Mouse (Mus musculus) testis, adult 10 weeks (tissue): ENCODE results near the gene Mrpl46. TPM values are rescaled to one million over a fixed set of nuclear protein-coding genes. Genes with fewer than 3 reads are reported as not detected.

ENCODE experiments used
- polyA plus RNA-seq: library from polyadenylated mRNA; stranded (reverse); fragments of 350-450 nt; fragmentation: Illumina TruSeq; extraction: RNeasy Lipid Tissue Mini Kit (QIAGEN cat#74804); gene quantifications from one replicate; pipeline ENCODE4 v1.2.3, GENCODE M21; 2014; ENCODE audit warnings: low read depth, low replicate concordance

Gene Mrpl46
- polyA plus RNA-seq = 4.5 TPM

DNA sequence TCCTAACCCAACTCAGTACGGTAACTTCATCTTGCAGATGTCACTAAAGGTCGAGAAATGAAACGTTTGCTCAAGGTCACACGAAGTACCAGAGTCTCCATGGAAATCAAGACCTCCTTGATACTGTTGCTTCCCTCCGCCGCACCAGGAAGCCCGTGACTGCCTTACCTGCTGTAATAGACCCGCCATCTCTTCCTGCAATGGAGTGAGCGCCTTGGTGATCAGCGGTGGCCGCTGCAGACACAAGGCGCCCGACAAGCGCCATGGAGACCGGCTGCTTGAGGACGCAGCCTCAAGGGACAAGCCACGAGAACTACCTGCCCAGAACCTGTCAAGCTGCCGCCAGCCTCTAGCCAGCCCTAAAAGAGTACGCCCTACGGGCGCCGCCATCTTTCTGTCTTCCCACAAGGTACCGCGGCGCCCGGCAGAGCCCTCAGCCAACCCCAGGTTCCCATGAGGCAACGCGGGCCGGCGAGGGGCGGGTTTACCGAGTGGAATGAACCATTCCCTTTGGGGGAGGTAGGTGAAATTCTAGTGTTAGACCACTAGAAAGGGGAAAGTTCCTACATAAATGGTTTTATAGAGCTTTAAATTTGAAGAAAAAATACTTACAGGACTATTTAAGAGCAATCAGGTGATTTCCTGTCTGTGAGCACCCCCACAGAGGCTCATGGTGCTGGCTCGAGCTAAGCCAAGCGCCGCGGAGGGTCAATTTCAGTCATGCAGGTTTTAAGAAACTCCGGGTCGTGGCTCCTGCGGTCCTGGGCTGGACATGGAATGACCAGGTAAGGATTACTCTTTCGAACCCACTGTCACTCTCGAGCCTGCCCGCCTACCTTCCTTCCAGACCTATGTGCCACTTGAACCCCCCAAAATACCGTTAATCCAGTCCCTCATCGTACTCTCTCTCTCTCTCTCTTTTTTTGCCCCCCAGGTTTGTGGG, at the start of gene Mrpl46, which contains the start of gene Mrps11:
Mrpl46 (minus strand) TSS at position 893 of the 943 bp plus-strand sequence.
Mrps11 (plus strand) TSS at position 481 of the 943 bp plus-strand sequence.

GRCm38 (mm10) chr7:78737614-78738210, 45.6 kb downstream of the Mrpl46 start, which contains the start of gene Ntrk3:
Ntrk3 (minus strand) TSS chr7:78738012.

Other genes with a start within 250 kb of the Mrpl46 start
- gene Ntrk3, start 45.5 kb downstream of the Mrpl46 start, polyA plus RNA-seq = 3.5 TPM
- gene Mrps11, start 412 bp downstream of the Mrpl46 start, polyA plus RNA-seq = 2.1 TPM
- 2.8 TPM for gene Det1, start 63.7 kb upstream of the Mrpl46 start, polyA plus RNA-seq
- 5.1 TPM for gene Aen, start 112.3 kb upstream of the Mrpl46 start, polyA plus RNA-seq
- gene Isg20, start 129.9 kb upstream of the Mrpl46 start, polyA plus RNA-seq = 22.9 TPM